Mouse (Mus musculus) heart, adult 2 months (tissue): ENCODE data around the gene Oprd1. TPM values are rescaled to one million over a fixed set of nuclear protein-coding genes. Genes with fewer than 3 reads are reported as not detected.

Experiments used
- DNase-seq, 2 experiments: peaks; one replicate each; pipeline ENCODE4 v3.0.0; 2021
- H3K27ac ChIP-seq: fragments of 200-600 bp; 2 replicates; pipeline ENCODE4 v1.8.1; 2022
- H3K27me3 ChIP-seq: fragments of 200-500 bp; 2 replicates; pipeline ENCODE4 v1.6.1; 2012; ENCODE audit warnings: mild to moderate bottlenecking, low read length, inconsistent platforms, mixed read lengths; ENCODE audit not compliant: control insufficient read depth, insufficient read depth
- H3K36me3 ChIP-seq: fragments of 200-500 bp; 2 replicates; pipeline ENCODE4 v1.6.1; 2012; ENCODE audit warnings: low read length, inconsistent platforms; ENCODE audit not compliant: control insufficient read depth, insufficient read depth
- H3K4me1 ChIP-seq: fragments of 200-500 bp; 2 replicates; pipeline ENCODE4 v1.6.1; 2011; ENCODE audit warnings: low read length; ENCODE audit not compliant: control insufficient read depth, insufficient read depth
- H3K4me3 ChIP-seq: fragments of 200-600 bp; 2 replicates; pipeline ENCODE4 v1.8.1; 2022
- H3K79me2 ChIP-seq: fragments of 200-500 bp; replicated peaks from 2 replicates; pipeline ENCODE4 v1.6.1; 2012; ENCODE audit warnings: mild to moderate bottlenecking, inconsistent platforms, low read length, moderate library complexity, mixed read lengths; ENCODE audit not compliant: control insufficient read depth, insufficient read depth
- H3K9ac ChIP-seq: fragments of 200-500 bp; 2 replicates; pipeline ENCODE4 v1.6.1; 2012; ENCODE audit warnings: low read depth, mild to moderate bottlenecking, control low read depth, inconsistent platforms, low read length, mixed read lengths
- CTCF ChIP-seq: fragments of 200-600 bp; IDR thresholded peaks from 2 replicates; pipeline ENCODE4 v1.8.1; 2022; ENCODE audit warnings: antibody characterized with exemption, mild to moderate bottlenecking, moderate library complexity
- EP300 ChIP-seq: fragments of 200-500 bp; IDR thresholded peaks from 2 replicates; pipeline ENCODE4 v1.6.1; 2011; ENCODE audit warnings: low read depth, low read length, control low read depth; ENCODE audit not compliant: insufficient read depth
- POLR2A ChIP-seq: fragments of 200-500 bp; IDR thresholded peaks from 2 replicates; pipeline ENCODE4 v1.6.1; 2011; ENCODE audit warnings: mild to moderate bottlenecking, low read depth, low read length, control low read depth; ENCODE audit not compliant: insufficient read depth
- WGBS: fragments of 180-500 bp; shearing (Covaris S2); methylation state at CpG from one replicate; pipeline ENCODE4 v1.1.7; 2018; 5-methylcytosine and 5-hydroxymethylcytosine counted together
- intact Hi-C: fragments of 180-260 bp; cut with DNase I; formaldehyde crosslinking; loops from one replicate; pipeline ENCODE4 v1.15.1; 2025
- polyA plus RNA-seq: library from polyadenylated mRNA; depleted of rRNA; stranded (reverse); fragments of >200 nt; gene quantifications from 2 replicates; pipeline ENCODE4 v1.2.3, GENCODE M21; 2012
- total RNA-seq, 2 experiments: library from RNA; stranded (reverse); gene quantifications; 2 replicates each; pipeline ENCODE4 v1.2.3; 2021

Oprd1 gene
- total and polyA plus RNA-seq, 3 experiments, result 0.20 to 0.43 (median 0.21) TPM

GRCm38 (mm10) chr4:132108221-132108620 is 36.1 kb downstream of the Oprd1 start:
- H3K27me3 ChIP-seq, result no peaks in the 10 kb centered on the region
- intact Hi-C loops, result loop anchor here (2.0 kb wide), 1 partner anchor 25 kb away; no protein-coding TSS in a partner anchor
- no peak overlapping the region for H3K9ac ChIP-seq
- WGBS, result 64% methylated on average over 7 of the region's 7 CpGs
- no peaks in the 10 kb centered on the region for H3K36me3 ChIP-seq
- H3K4me3 ChIP-seq, result no peak overlapping the region
- H3K79me2 ChIP-seq, result no peaks in the 10 kb centered on the region
- DNase-seq, result peak; percentile 31 to 48
- no peak overlapping the region for H3K27ac ChIP-seq
- H3K4me1 ChIP-seq, result no peaks in the 10 kb centered on the region
- TF ChIP-seq EP300, result no peak
- no peak for TF ChIP-seq POLR2A

GRCm38 (mm10) chr4:132101152-132101551 is 43.1 kb downstream of the Oprd1 start:
- intact Hi-C loops, result loop anchor here (2.0 kb wide), 1 partner anchor 240 kb away; no protein-coding TSS in a partner anchor
- Histone ChIP-seq H3K9ac (no peak overlapping the region), H3K4me1 (no peaks in the 10 kb centered on the region), H3K79me2 (no peaks in the 10 kb centered on the region), H3K27me3 (no peaks in the 10 kb centered on the region), H3K36me3 (no peaks in the 10 kb centered on the region), H3K27ac (no peak overlapping the region), H3K4me3 (no peak overlapping the region)
- TF ChIP-seq CTCF (peak; percentile 72), EP300 (no peak), POLR2A (no peak)
- WGBS, result 37% methylated on average over 3 of the region's 3 CpGs
- DNase-seq, result no peak

- Histone ChIP-seq H3K36me3 (no peaks in the 10 kb centered on the region), H3K9ac (no peak overlapping the region), H3K4me3 (no peak overlapping the region), H3K79me2 (no peaks in the 10 kb centered on the region), H3K27ac (no peak overlapping the region), H3K27me3 (no peaks in the 10 kb centered on the region), H3K4me1 (no peaks in the 10 kb centered on the region)
- intact Hi-C loops, result no loop called here
- DNase-seq, result no peak
- 78% methylated on average over 5 of the region's 5 CpGs for WGBS
- TF ChIP-seq POLR2A (no peak), CTCF (no peak), EP300 (no peak)
These were observed 44.7 kb downstream of the Oprd1 start for GRCm38 (mm10) chr4:132099548-132099947.

GRCm38 (mm10) chr4:132095043-132095442 is 49.2 kb downstream of the Oprd1 start:
- no peaks in the 10 kb centered on the region for H3K79me2 ChIP-seq
- TF ChIP-seq EP300, result no peak
- TF ChIP-seq CTCF, result no peak
- TF ChIP-seq POLR2A, result no peak
- WGBS, result 65% methylated on average over 7 of the region's 7 CpGs
- DNase-seq, result no peak
- no peaks in the 10 kb centered on the region for H3K4me1 ChIP-seq
- no peak overlapping the region for H3K9ac ChIP-seq
- intact Hi-C loops, result no loop called here
- no peaks in the 10 kb centered on the region for H3K36me3 ChIP-seq
- H3K27ac ChIP-seq, result no peak overlapping the region
- no peaks in the 10 kb centered on the region for H3K27me3 ChIP-seq
- H3K4me3 ChIP-seq, result no peak overlapping the region

- Histone ChIP-seq H3K79me2 (no peaks in the 10 kb centered on the region), H3K27me3 (no peaks in the 10 kb centered on the region), H3K4me3 (no peak overlapping the region), H3K9ac (no peak overlapping the region), H3K27ac (no peak overlapping the region), H3K36me3 (no peaks in the 10 kb centered on the region), H3K4me1 (no peaks in the 10 kb centered on the region)
- intact Hi-C loops, result no loop called here
- DNase-seq, result no peak
- TF ChIP-seq POLR2A, result no peak
- no peak for TF ChIP-seq CTCF
- WGBS, result 76% methylated on average over 5 of the region's 5 CpGs
These were observed 50.4 kb downstream of the Oprd1 start for GRCm38 (mm10) chr4:132093928-132094327.

GRCm38 (mm10) chr4:132093136-132093535 is 51.1 kb downstream of the Oprd1 start:
- no peaks in the 10 kb centered on the region for H3K79me2 ChIP-seq
- H3K27me3 ChIP-seq, result no peaks in the 10 kb centered on the region
- no peak overlapping the region for H3K4me3 ChIP-seq
- TF ChIP-seq POLR2A (no peak), CTCF (no peak), EP300 (no peak)
- intact Hi-C loops, result no loop called here
- no peak overlapping the region for H3K27ac ChIP-seq
- H3K36me3 ChIP-seq, result no peaks in the 10 kb centered on the region
- no peak for DNase-seq
- H3K4me1 ChIP-seq, result no peaks in the 10 kb centered on the region
- no peak overlapping the region for H3K9ac ChIP-seq
- 76% methylated on average over 6 of the region's 6 CpGs for WGBS

GRCm38 (mm10) chr4:132088921-132089320 is 55.4 kb downstream of the Oprd1 start:
- no peak overlapping the region for H3K9ac ChIP-seq
- H3K36me3 ChIP-seq, result no peaks in the 10 kb centered on the region
- H3K27me3 ChIP-seq, result no peaks in the 10 kb centered on the region
- WGBS, result 17% methylated on average over 7 of the region's 7 CpGs
- intact Hi-C loops, result loop anchor here (1.0 to 5.0 kb wide), 2 partner anchors 89 to 258 kb away; no protein-coding TSS in a partner anchor
- DNase-seq, result peak in 1 of 2 experiments; percentile 51
- H3K79me2 ChIP-seq, result no peaks in the 10 kb centered on the region
- H3K4me3 ChIP-seq, result no peak overlapping the region
- no peaks in the 10 kb centered on the region for H3K4me1 ChIP-seq
- peak; percentile 72; the same call in 1 of the 2 replicates for TF ChIP-seq EP300
- TF ChIP-seq POLR2A, result no peak
- TF ChIP-seq CTCF, result peak; percentile 94
- H3K27ac ChIP-seq, result no peak overlapping the region
